Mouse (Mus musculus) embryonic facial prominence, embryonic 10.5 days (tissue): Measurements from ENCODE around the gene Als2cl. TPM values are rescaled to one million over a fixed set of nuclear protein-coding genes. Genes with fewer than 3 reads are reported as not detected.

Source experiments
- DNase-seq: peaks from one replicate; pipeline ENCODE4 v3.0.0-alpha.2; 2017; ENCODE audit warnings: low spot score
- H3K27ac ChIP-seq: fragments of 300-500 bp; sonication (generic); replicated peaks from 2 replicates; pipeline ENCODE4 v1.5.1; 2016; ENCODE audit warnings: mild to moderate bottlenecking
- H3K27me3 ChIP-seq: fragments of 300-500 bp; sonication (generic); replicated peaks from 2 replicates; pipeline ENCODE4 v1.6.1; 2016; ENCODE audit warnings: low read depth, mild to moderate bottlenecking; ENCODE audit not compliant: poor library complexity, severe bottlenecking
- H3K36me3 ChIP-seq: fragments of 300-500 bp; sonication (generic); replicated peaks from 2 replicates; pipeline ENCODE4 v1.6.1; 2016; ENCODE audit warnings: mild to moderate bottlenecking, moderate library complexity
- H3K4me1 ChIP-seq: fragments of 300-500 bp; sonication (generic); 2 replicates; pipeline ENCODE4 v1.6.1; 2016
- H3K4me3 ChIP-seq: fragments of 300-500 bp; sonication (generic); 2 replicates; pipeline ENCODE4 v1.5.1; 2016; ENCODE audit warnings: mild to moderate bottlenecking, moderate library complexity
- H3K9me3 ChIP-seq: fragments of 300-500 bp; sonication (generic); 2 replicates; pipeline ENCODE4 v1.6.1; 2016; ENCODE audit warnings: mild to moderate bottlenecking
- WGBS: fragments of 180-500 bp; shearing (Covaris S2); methylation state at CpG from one replicate; pipeline ENCODE4 v1.1.7; 2016; 5-methylcytosine and 5-hydroxymethylcytosine counted together
- polyA plus RNA-seq: library from polyadenylated mRNA; unstranded; fragments of >200 nt; fragmentation: Nextera tagmentation; extraction: Ambion mirVana; gene quantifications from 2 replicates; pipeline ENCODE4 v1.2.1, GENCODE M21; 2016

The Als2cl gene
- polyA plus RNA-seq, 1 experiment from 2014 or later: 2.1 TPM

GRCm38 (mm10) chr9:110902271-110902670 is 22.6 kb downstream of the Als2cl start:
- no peak overlapping the region for H3K27ac ChIP-seq
- DNase-seq: no peak
- 90% methylated on average over 4 of the region's 4 CpGs for WGBS
- no peak overlapping the region for H3K4me3 ChIP-seq
- H3K9me3 ChIP-seq: no peaks in the 10 kb centered on the region
- H3K36me3 ChIP-seq: no peaks in the 10 kb centered on the region
- H3K27me3 ChIP-seq: 0 out of 2 replicates have a peak, but pooled peaks cover 4% of the 10 kb centered on the region
- H3K4me1 ChIP-seq: peaks cover 3% of the 10 kb centered on the region; the same call in 1 of the 2 replicates

- DNase-seq: no peak
- H3K27ac ChIP-seq: no peak overlapping the region
- no peaks in the 10 kb centered on the region for H3K9me3 ChIP-seq
- no peaks in the 10 kb centered on the region for H3K27me3 ChIP-seq
- peaks cover 5% of the 10 kb centered on the region for H3K4me1 ChIP-seq
- H3K4me3 ChIP-seq: no peak overlapping the region
- WGBS: 92% methylated on average over 11 of the region's 11 CpGs
- no peaks in the 10 kb centered on the region for H3K36me3 ChIP-seq
Observed at GRCm38 (mm10) chr9:110907201-110907837, 27.6 kb downstream of the Als2cl start.

- H3K9me3 ChIP-seq: no peaks in the 10 kb centered on the region
- H3K4me3 ChIP-seq: no peak overlapping the region
- H3K36me3 ChIP-seq: no peaks in the 10 kb centered on the region
- no peaks in the 10 kb centered on the region for H3K27me3 ChIP-seq
- WGBS: 80% methylated on average over 4 of the region's 4 CpGs
- peaks cover 8% of the 10 kb centered on the region for H3K4me1 ChIP-seq
- no peak overlapping the region for H3K27ac ChIP-seq
- no peak for DNase-seq
Observed at GRCm38 (mm10) chr9:110907838-110908630, 28.4 kb downstream of the Als2cl start.

GRCm38 (mm10) chr9:110908631-110909016 is 29.0 kb downstream of the Als2cl start:
- Histone ChIP-seq H3K36me3 (no peaks in the 10 kb centered on the region), H3K27ac (no peak overlapping the region), H3K9me3 (no peaks in the 10 kb centered on the region), H3K27me3 (no peaks in the 10 kb centered on the region), H3K4me3 (no peak overlapping the region), H3K4me1 (peaks cover 8% of the 10 kb centered on the region)
- DNase-seq: no peak
- 86% methylated on average over 3 of the region's 3 CpGs for WGBS

GRCm38 (mm10) chr9:110909371-110909967 is 29.8 kb downstream of the Als2cl start:
- Histone ChIP-seq H3K4me3 (no peak overlapping the region), H3K36me3 (no peaks in the 10 kb centered on the region), H3K4me1 (peaks cover 8% of the 10 kb centered on the region), H3K27me3 (no peaks in the 10 kb centered on the region), H3K27ac (no peak overlapping the region), H3K9me3 (no peaks in the 10 kb centered on the region)
- 80% methylated on average over 6 of the region's 6 CpGs for WGBS
- no peak for DNase-seq

- H3K4me3 ChIP-seq: no peak overlapping the region
- peaks cover 8% of the 10 kb centered on the region for H3K4me1 ChIP-seq
- H3K27me3 ChIP-seq: no peaks in the 10 kb centered on the region
- WGBS: 65% methylated on average over 21 of the region's 21 CpGs
- H3K9me3 ChIP-seq: no peaks in the 10 kb centered on the region
- H3K27ac ChIP-seq: no peak overlapping the region
- no peak for DNase-seq
- no peaks in the 10 kb centered on the region for H3K36me3 ChIP-seq
Observed at GRCm38 (mm10) chr9:110914631-110915236, 35.1 kb downstream of the Als2cl start.

- Histone ChIP-seq H3K27me3 (no peaks in the 10 kb centered on the region), H3K4me1 (peaks cover 8% of the 10 kb centered on the region), H3K36me3 (no peaks in the 10 kb centered on the region), H3K27ac (no peak overlapping the region), H3K4me3 (no peak overlapping the region), H3K9me3 (no peaks in the 10 kb centered on the region)
- DNase-seq: no peak
- 74% methylated on average over 8 of the region's 8 CpGs for WGBS
Observed at GRCm38 (mm10) chr9:110915466-110915865, 35.8 kb downstream of the Als2cl start.

- Histone ChIP-seq H3K36me3 (no peaks in the 10 kb centered on the region), H3K27me3 (no peaks in the 10 kb centered on the region), H3K9me3 (no peaks in the 10 kb centered on the region), H3K4me1 (peaks cover 13% of the 10 kb centered on the region), H3K27ac (no peak within 1 kb of the TSS), H3K4me3 (no peak within 1 kb of the TSS)
- no peak for DNase-seq
- WGBS: 92% methylated on average over 7 of the region's 7 CpGs
Observed at GRCm38 (mm10) chr9:110916786-110917185, 37.1 kb downstream of the Als2cl start, which contains the start of gene Fam240a. Gene Fam240a (minus strand): TSS chr9:110916861.

- H3K27ac ChIP-seq: no peak overlapping the region
- 63% methylated on average over 15 of the region's 15 CpGs for WGBS
- no peaks in the 10 kb centered on the region for H3K9me3 ChIP-seq
- H3K27me3 ChIP-seq: no peaks in the 10 kb centered on the region
- H3K4me3 ChIP-seq: no peak overlapping the region
- peak; percentile 25 for DNase-seq
- no peaks in the 10 kb centered on the region for H3K36me3 ChIP-seq
- peaks cover 5% of the 10 kb centered on the region for H3K4me1 ChIP-seq
Observed at GRCm38 (mm10) chr9:110920665-110921419, 41.2 kb downstream of the Als2cl start.

GRCm38 (mm10) chr9:110922759-110923158 is 43.1 kb downstream of the Als2cl start:
- no peaks in the 10 kb centered on the region for H3K9me3 ChIP-seq
- no peak overlapping the region for H3K4me3 ChIP-seq
- H3K27ac ChIP-seq: no peak overlapping the region
- H3K27me3 ChIP-seq: no peaks in the 10 kb centered on the region
- peaks cover 5% of the 10 kb centered on the region for H3K4me1 ChIP-seq
- no peaks in the 10 kb centered on the region for H3K36me3 ChIP-seq
- 22% methylated on average over 7 of the region's 7 CpGs for WGBS
- peak; percentile 84 for DNase-seq

GRCm38 (mm10) chr9:110931573-110931972 is 51.9 kb downstream of the Als2cl start:
- H3K9me3 ChIP-seq: no peaks in the 10 kb centered on the region
- 77% methylated on average over 6 of the region's 6 CpGs for WGBS
- DNase-seq: no peak
- no peaks in the 10 kb centered on the region for H3K27me3 ChIP-seq
- no peak overlapping the region for H3K27ac ChIP-seq
- H3K36me3 ChIP-seq: no peaks in the 10 kb centered on the region
- no peak overlapping the region for H3K4me3 ChIP-seq
- H3K4me1 ChIP-seq: 0 out of 2 replicates have a peak, but pooled peaks cover 3% of the 10 kb centered on the region
